Mouse (Mus musculus): ENCODE measurements around the gene Gm37240. TPM values are rescaled to one million over a fixed set of nuclear protein-coding genes. Genes with fewer than 3 reads are reported as not detected.

Gm37240 gene
- polyA plus RNA-seq, 1 experiment from 2014 or later = 0.67 TPM

- H3K27ac ChIP-seq (ENCODE audit: low read depth, low read length) = no peak overlapping the region
- no peak overlapping the region for H3K9ac ChIP-seq (ENCODE audit: low read length)
- no peaks in the 10 kb centered on the region for H3K27me3 ChIP-seq (ENCODE audit: control insufficient read depth, insufficient read depth, low read length)
- H3K36me3 ChIP-seq (ENCODE audit: control insufficient read depth, insufficient read depth, low read length) = no peaks in the 10 kb centered on the region
- H3K9me3 ChIP-seq (ENCODE audit: control insufficient read depth, low read length) = no peaks in the 10 kb centered on the region
- H3K4me3 ChIP-seq (ENCODE audit: low read depth, low read length) = no peak overlapping the region
- 61% methylated on average over 2 of the region's 2 CpGs for WGBS
- no peak overlapping the region for H3K4me2 ChIP-seq
- no peaks in the 10 kb centered on the region for H3K4me1 ChIP-seq (ENCODE audit: control insufficient read depth, insufficient read depth, low read length)
- DNase-seq (ENCODE audit: low spot score, missing footprints) (no peak), ATAC-seq (ENCODE audit: low FRiP score) (no peak)
These were observed 160.1 kb downstream of the Gm37240 start for GRCm38 (mm10) chr3:85727171-85727570.

GRCm38 (mm10) chr3:85725971-85726370 is 161.3 kb downstream of the Gm37240 start:
- no peak overlapping the region for H3K4me3 ChIP-seq (ENCODE audit: low read depth, low read length)
- no peak for ATAC-seq (ENCODE audit: low FRiP score)
- 78% methylated on average over 3 of the region's 3 CpGs for WGBS
- H3K27me3 ChIP-seq (ENCODE audit: control insufficient read depth, insufficient read depth, low read length) = no peaks in the 10 kb centered on the region
- no peak overlapping the region for H3K9ac ChIP-seq (ENCODE audit: low read length)
- H3K4me1 ChIP-seq (ENCODE audit: control insufficient read depth, insufficient read depth, low read length) = no peaks in the 10 kb centered on the region
- H3K36me3 ChIP-seq (ENCODE audit: control insufficient read depth, insufficient read depth, low read length) = no peaks in the 10 kb centered on the region
- no peaks in the 10 kb centered on the region for H3K9me3 ChIP-seq (ENCODE audit: control insufficient read depth, low read length)
- no peak overlapping the region for H3K27ac ChIP-seq (ENCODE audit: low read depth, low read length)
- no peak overlapping the region for H3K4me2 ChIP-seq
- no peak for DNase-seq (ENCODE audit: low spot score, missing footprints)

GRCm38 (mm10) chr3:85725110-85725509 is 162.2 kb downstream of the Gm37240 start:
- no peaks in the 10 kb centered on the region for H3K4me1 ChIP-seq (ENCODE audit: control insufficient read depth, insufficient read depth, low read length)
- H3K27me3 ChIP-seq (ENCODE audit: control insufficient read depth, insufficient read depth, low read length) = no peaks in the 10 kb centered on the region
- no peaks in the 10 kb centered on the region for H3K9me3 ChIP-seq (ENCODE audit: control insufficient read depth, low read length)
- DNase-seq (ENCODE audit: low spot score, missing footprints) = no peak
- no peak overlapping the region for H3K4me2 ChIP-seq
- WGBS = 81% methylated on average over 2 of the region's 2 CpGs
- ATAC-seq (ENCODE audit: low FRiP score) = no peak
- no peaks in the 10 kb centered on the region for H3K36me3 ChIP-seq (ENCODE audit: control insufficient read depth, insufficient read depth, low read length)
- no peak overlapping the region for H3K27ac ChIP-seq (ENCODE audit: low read depth, low read length)
- H3K4me3 ChIP-seq (ENCODE audit: low read depth, low read length) = no peak overlapping the region
- H3K9ac ChIP-seq (ENCODE audit: low read length) = no peak overlapping the region

GRCm38 (mm10) chr3:85722581-85722980 is 164.7 kb downstream of the Gm37240 start:
- DNase-seq (ENCODE audit: low spot score, missing footprints) (no peak), ATAC-seq (ENCODE audit: low FRiP score) (no peak)
- H3K27me3 ChIP-seq (ENCODE audit: control insufficient read depth, insufficient read depth, low read length) = no peaks in the 10 kb centered on the region
- H3K4me3 ChIP-seq (ENCODE audit: low read depth, low read length) = no peak overlapping the region
- no peaks in the 10 kb centered on the region for H3K4me1 ChIP-seq (ENCODE audit: control insufficient read depth, insufficient read depth, low read length)
- H3K9ac ChIP-seq (ENCODE audit: low read length) = no peak overlapping the region
- H3K4me2 ChIP-seq = no peak overlapping the region
- H3K9me3 ChIP-seq (ENCODE audit: control insufficient read depth, low read length) = no peaks in the 10 kb centered on the region
- 92% methylated on average over 6 of the region's 6 CpGs for WGBS
- H3K36me3 ChIP-seq (ENCODE audit: control insufficient read depth, insufficient read depth, low read length) = no peaks in the 10 kb centered on the region
- H3K27ac ChIP-seq (ENCODE audit: low read depth, low read length) = no peak overlapping the region

- Histone ChIP-seq H3K9ac (ENCODE audit: low read length) (no peak overlapping the region), H3K9me3 (ENCODE audit: control insufficient read depth, low read length) (no peaks in the 10 kb centered on the region), H3K4me1 (ENCODE audit: control insufficient read depth, insufficient read depth, low read length) (no peaks in the 10 kb centered on the region), H3K4me2 (no peak overlapping the region), H3K36me3 (ENCODE audit: control insufficient read depth, insufficient read depth, low read length) (no peaks in the 10 kb centered on the region), H3K4me3 (ENCODE audit: low read depth, low read length) (no peak overlapping the region), H3K27ac (ENCODE audit: low read depth, low read length) (no peak overlapping the region), H3K27me3 (ENCODE audit: control insufficient read depth, insufficient read depth, low read length) (no peaks in the 10 kb centered on the region)
- DNase-seq (ENCODE audit: low spot score, missing footprints) (no peak), ATAC-seq (ENCODE audit: low FRiP score) (no peak)
- 91% methylated on average over 4 of the region's 4 CpGs for WGBS
These were observed 171.5 kb downstream of the Gm37240 start for GRCm38 (mm10) chr3:85715764-85716297.

- 90% methylated on average over 7 of the region's 7 CpGs for WGBS
- H3K9ac ChIP-seq (ENCODE audit: low read length) = no peak overlapping the region
- H3K4me1 ChIP-seq (ENCODE audit: control insufficient read depth, insufficient read depth, low read length) = no peaks in the 10 kb centered on the region
- no peaks in the 10 kb centered on the region for H3K9me3 ChIP-seq (ENCODE audit: control insufficient read depth, low read length)
- no peak overlapping the region for H3K4me3 ChIP-seq (ENCODE audit: low read depth, low read length)
- no peak for ATAC-seq (ENCODE audit: low FRiP score)
- no peaks in the 10 kb centered on the region for H3K36me3 ChIP-seq (ENCODE audit: control insufficient read depth, insufficient read depth, low read length)
- no peaks in the 10 kb centered on the region for H3K27me3 ChIP-seq (ENCODE audit: control insufficient read depth, insufficient read depth, low read length)
- no peak overlapping the region for H3K27ac ChIP-seq (ENCODE audit: low read depth, low read length)
- no peak overlapping the region for H3K4me2 ChIP-seq
- DNase-seq (ENCODE audit: low spot score, missing footprints) = no peak
These were observed 173.2 kb downstream of the Gm37240 start for GRCm38 (mm10) chr3:85713936-85714709.

- Histone ChIP-seq H3K27ac (ENCODE audit: low read depth, low read length) (no peak overlapping the region), H3K9me3 (ENCODE audit: control insufficient read depth, low read length) (no peaks in the 10 kb centered on the region), H3K27me3 (ENCODE audit: control insufficient read depth, insufficient read depth, low read length) (no peaks in the 10 kb centered on the region), H3K4me2 (no peak overlapping the region), H3K4me1 (ENCODE audit: control insufficient read depth, insufficient read depth, low read length) (no peaks in the 10 kb centered on the region), H3K36me3 (ENCODE audit: control insufficient read depth, insufficient read depth, low read length) (no peaks in the 10 kb centered on the region), H3K9ac (ENCODE audit: low read length) (no peak overlapping the region), H3K4me3 (ENCODE audit: low read depth, low read length) (no peak overlapping the region)
- ATAC-seq (ENCODE audit: low FRiP score) (no peak), DNase-seq (ENCODE audit: low spot score, missing footprints) (no peak)
- WGBS = 60% methylated on average over 8 of the region's 8 CpGs
These were observed 176.6 kb downstream of the Gm37240 start for GRCm38 (mm10) chr3:85710695-85711094.

- DNase-seq (ENCODE audit: low spot score, missing footprints) = peak; percentile 87
- no peak for ATAC-seq (ENCODE audit: low FRiP score)
- Histone ChIP-seq H3K36me3 (ENCODE audit: control insufficient read depth, insufficient read depth, low read length) (no peaks in the 10 kb centered on the region), H3K4me3 (ENCODE audit: low read depth, low read length) (no peak overlapping the region), H3K27me3 (ENCODE audit: control insufficient read depth, insufficient read depth, low read length) (no peaks in the 10 kb centered on the region), H3K9me3 (ENCODE audit: control insufficient read depth, low read length) (no peaks in the 10 kb centered on the region), H3K9ac (ENCODE audit: low read length) (no peak overlapping the region), H3K27ac (ENCODE audit: low read depth, low read length) (no peak overlapping the region), H3K4me1 (ENCODE audit: control insufficient read depth, insufficient read depth, low read length) (no peaks in the 10 kb centered on the region), H3K4me2 (no peak overlapping the region)
- 46% methylated on average over 7 of the region's 7 CpGs for WGBS
These were observed 179.9 kb downstream of the Gm37240 start for GRCm38 (mm10) chr3:85707421-85707820.

- no peak overlapping the region for H3K4me2 ChIP-seq
- no peak overlapping the region for H3K4me3 ChIP-seq (ENCODE audit: low read depth, low read length)
- ATAC-seq (ENCODE audit: low FRiP score) (no peak), DNase-seq (ENCODE audit: low spot score, missing footprints) (no peak)
- no peaks in the 10 kb centered on the region for H3K4me1 ChIP-seq (ENCODE audit: control insufficient read depth, insufficient read depth, low read length)
- 60% methylated on average over 6 of the region's 6 CpGs for WGBS
- no peaks in the 10 kb centered on the region for H3K27me3 ChIP-seq (ENCODE audit: control insufficient read depth, insufficient read depth, low read length)
- no peaks in the 10 kb centered on the region for H3K9me3 ChIP-seq (ENCODE audit: control insufficient read depth, low read length)
- no peak overlapping the region for H3K27ac ChIP-seq (ENCODE audit: low read depth, low read length)
- no peaks in the 10 kb centered on the region for H3K36me3 ChIP-seq (ENCODE audit: control insufficient read depth, insufficient read depth, low read length)
- no peak overlapping the region for H3K9ac ChIP-seq (ENCODE audit: low read length)
These were observed 184.0 kb downstream of the Gm37240 start for GRCm38 (mm10) chr3:85703141-85703882.

Data from midbrain, embryonic 11.5 days (tissue).